Mouse (Mus musculus): ENCODE measurements around the gene Wdr37.

- peak; percentile 98 for TF ChIP-seq CTCF (IDR thresholded peaks at IDR 0.05; ENCODE audit: insufficient read depth, low read depth, low read length)
- peak; percentile 87 for TF ChIP-seq POLR2A (IDR thresholded peaks at IDR 0.05; ENCODE audit: insufficient read depth, low read depth, low read length)
Observed at GRCm38 (mm10) chr13:8870510-8871313, 997 bp downstream of the Wdr37 start.

Data from olfactory bulb, adult 2 months (tissue).